Mouse (Mus musculus): Measurements from ENCODE around the gene Calr4.

DNA sequence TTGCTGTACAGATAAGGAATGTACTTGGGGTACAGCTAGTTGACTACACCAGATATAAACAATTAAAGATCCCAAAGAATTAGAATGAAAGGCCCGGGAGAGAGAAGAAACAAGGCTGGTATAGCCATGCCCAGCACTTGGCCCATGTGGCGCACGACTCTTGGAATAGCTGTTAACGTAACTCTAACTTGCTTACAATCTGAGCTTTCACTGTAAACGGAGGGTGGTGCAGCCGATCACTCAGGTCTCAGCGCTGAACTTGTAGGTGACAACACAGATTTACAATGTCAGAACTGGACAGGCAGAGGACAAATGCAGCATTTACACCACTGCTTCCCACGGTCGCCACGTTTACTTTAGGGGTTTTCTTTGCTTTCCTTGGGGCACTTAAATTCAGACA lies 42.7 kb upstream of the Calr4 start:
- no peak for TF ChIP-seq POLR2A (IDR thresholded peaks at IDR 0.05; ENCODE audit: borderline replicate concordance, insufficient read depth, low read length)
- TF ChIP-seq CTCF (IDR thresholded peaks at IDR 0.05; ENCODE audit: borderline replicate concordance, insufficient read depth, low read depth, low read length), result no peak
